Mouse (Mus musculus) lung, adult 2 months (tissue): Measurements from ENCODE around the gene Ablim1.

ENCODE experiments used
- CTCF ChIP-seq: fragments of 200-500 bp; IDR thresholded peaks from 2 replicates; pipeline ENCODE4 v1.5.1; 2011; ENCODE audit warnings: mild to moderate bottlenecking, low read length, control low read depth; ENCODE audit not compliant: insufficient read depth
- POLR2A ChIP-seq: fragments of 200-500 bp; IDR thresholded peaks from 2 replicates; pipeline ENCODE4 v1.6.1; 2011; ENCODE audit warnings: low read depth, mild to moderate bottlenecking, control low read depth, low read length, borderline replicate concordance; ENCODE audit errors: extremely low read depth

DNA sequence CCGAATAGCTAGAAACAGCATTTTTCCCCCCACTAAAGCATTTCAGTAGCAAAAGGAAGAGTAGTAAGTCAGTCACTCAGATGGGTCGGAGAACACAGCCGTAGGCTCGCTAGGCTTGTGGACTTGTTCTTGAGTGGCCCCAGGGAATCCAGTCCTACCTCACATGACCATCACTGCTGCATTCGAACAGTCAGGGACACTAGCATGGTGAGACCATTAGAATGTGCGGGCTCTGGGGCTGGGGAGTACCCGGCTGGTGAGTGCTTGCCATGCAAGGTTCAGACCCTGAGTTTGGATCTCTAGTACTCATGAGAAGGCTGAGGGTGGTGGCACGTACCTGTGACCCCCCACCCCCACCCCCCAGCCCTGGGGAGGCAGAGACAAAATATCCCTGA is 296.9 kb downstream of the Ablim1 start:
- no peak for TF ChIP-seq POLR2A
- TF ChIP-seq CTCF: no peak
